Mouse (Mus musculus): ENCODE data around the gene Fcrla. TPM values are rescaled to one million over a fixed set of nuclear protein-coding genes. Genes with fewer than 3 reads are reported as not detected.
"Not testable (repeated sequence)": the region's sequence is repeated elsewhere in the genome, so short reads cannot be mapped to it uniquely, and the experiment has no call there.

The Fcrla gene
- total RNA-seq (2021): under 1 TPM in 1 of 2 experiments, not detected in 1; 0.56 TPM

DNA sequence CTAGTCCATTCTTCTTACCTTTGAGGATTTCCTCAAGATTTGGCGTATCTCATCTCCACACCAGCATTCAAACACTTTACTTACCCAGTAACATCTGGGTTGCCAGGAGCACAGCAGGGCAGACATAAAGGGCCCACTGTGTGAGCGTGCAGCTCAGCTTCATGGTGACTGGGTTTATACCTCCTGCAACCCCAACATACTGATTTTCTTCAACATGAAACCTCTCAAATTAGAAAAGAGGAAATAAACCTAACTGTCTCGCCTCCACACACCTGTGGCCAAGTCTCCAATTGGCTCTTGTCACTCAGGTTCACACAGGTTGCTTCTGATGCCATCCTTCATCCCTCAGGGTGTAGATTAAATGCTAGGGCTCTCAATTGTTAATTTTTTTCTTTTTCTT, at the start of gene Fcrla:
TSS of gene Fcrla (minus strand) at position 206 of the 400 bp plus-strand sequence.
- DNase-seq: no peak

DNA sequence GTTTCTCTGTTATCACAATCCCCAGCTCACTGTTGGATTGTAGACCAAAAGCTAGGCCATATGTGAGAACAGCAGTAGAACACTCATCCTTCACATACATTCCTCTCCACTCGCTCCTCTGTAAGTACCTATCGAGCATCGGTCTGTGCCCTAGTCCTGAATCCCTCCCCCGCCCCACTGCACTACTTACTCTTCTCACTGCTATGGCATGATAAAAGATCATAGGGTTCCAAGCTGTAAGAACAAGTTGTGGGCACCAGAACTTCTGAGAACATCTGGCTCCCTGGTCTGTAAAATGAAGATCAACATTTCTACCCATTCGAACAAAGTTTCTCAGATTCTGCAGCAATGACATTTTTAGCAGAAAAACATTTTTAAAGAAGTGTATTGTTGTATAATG, 49.1 kb upstream of the Fcrla start, which contains the start of gene Fcgr2b:
TSS of gene Fcgr2b (minus strand) at position 101 of the 400 bp plus-strand sequence.
- intact Hi-C loops (cut with DNase I): no loop called here

More for the DNA sequence above, at the start of gene Fcrla:
- intact Hi-C loops (cut with DNase I): no loop called here

DNA sequence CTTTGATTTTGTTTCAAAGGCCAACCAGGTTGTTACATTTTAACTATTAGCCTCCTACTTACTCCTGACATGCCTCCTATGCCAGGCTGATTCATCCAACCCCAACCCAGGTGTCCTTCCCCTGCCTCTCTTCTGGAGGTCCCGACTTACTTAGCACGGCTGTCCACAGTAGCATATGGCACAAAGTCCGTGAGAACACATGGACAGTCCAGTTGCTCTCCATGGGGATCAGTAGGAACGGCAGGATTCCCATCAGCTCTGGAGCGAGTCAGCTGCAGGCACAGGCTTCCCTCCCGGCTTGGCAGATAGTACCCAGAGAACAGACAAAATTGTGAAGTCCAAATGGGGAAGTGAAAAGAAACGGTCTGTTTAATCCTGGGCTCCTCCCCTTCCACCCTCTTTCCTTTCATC, 48.4 kb upstream of the Fcrla start:
- intact Hi-C loops (cut with DNase I): no loop called here
- DNase-seq: no peak

More for the DNA sequence above, 49.1 kb upstream of the Fcrla start, which contains the start of gene Fcgr2b:
- DNase-seq: no peak

DNA sequence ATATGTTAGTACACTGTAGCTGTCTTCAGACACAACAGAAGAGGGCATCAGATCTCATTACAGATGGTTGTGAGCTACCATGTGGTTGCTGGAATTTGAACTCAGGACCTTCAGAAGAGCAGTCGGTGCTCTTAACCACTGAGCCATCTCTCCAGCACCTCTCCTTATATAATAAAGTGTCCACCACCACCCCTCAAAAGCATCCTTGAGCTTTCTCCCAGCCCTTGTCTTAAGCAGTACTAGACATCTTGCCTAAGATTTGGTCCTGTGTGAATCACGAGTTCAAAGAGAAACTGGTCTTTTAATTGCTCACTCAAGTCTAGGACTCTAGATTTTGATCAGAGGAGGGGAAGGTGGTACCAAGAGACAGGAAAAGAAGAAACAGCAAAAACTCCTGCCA, 48.0 kb upstream of the Fcrla start:
- intact Hi-C loops (cut with DNase I); DNase-seq: not testable (repeated sequence)

DNA sequence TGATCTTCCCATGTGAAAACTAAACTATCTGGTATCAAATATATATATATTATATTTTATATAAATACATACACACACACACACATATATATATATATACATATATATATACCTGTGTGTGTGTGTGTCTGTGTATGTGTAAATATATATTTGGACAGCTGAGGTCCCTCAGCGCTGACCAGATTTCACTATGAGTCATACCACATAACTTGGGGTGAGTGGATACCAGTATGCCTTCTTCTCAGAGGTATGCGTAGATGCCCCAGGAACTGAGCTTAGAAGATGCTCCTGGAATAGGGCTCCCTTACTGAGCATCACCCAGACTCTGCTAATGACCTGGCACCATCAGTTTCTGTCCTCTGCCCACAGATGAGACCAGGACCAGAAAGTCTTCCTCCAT, 47.4 kb upstream of the Fcrla start:
- intact Hi-C loops (cut with DNase I): no loop called here

DNA sequence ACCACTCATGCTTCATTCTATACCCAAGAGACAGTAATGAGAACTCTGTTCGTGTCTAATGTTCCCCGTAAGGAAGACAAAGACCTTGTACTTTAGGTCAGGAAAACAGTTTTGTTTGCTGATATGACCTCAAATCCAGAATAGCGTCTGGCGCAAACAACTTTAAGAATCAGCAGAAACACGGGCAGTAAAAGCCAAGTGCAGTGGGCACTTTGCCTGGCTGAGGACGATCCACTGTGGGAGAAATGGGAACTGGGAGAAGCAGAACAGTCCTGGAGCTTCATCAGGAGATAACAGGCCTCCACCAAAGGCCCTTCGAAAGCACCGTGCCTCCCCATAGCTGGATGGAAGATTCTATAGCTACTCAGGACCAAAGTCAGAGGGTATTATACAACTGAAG, 46.8 kb upstream of the Fcrla start:
- no peak for DNase-seq
- intact Hi-C loops (cut with DNase I): no loop called here

More for the DNA sequence above, 47.4 kb upstream of the Fcrla start:
- DNase-seq: no peak

DNA sequence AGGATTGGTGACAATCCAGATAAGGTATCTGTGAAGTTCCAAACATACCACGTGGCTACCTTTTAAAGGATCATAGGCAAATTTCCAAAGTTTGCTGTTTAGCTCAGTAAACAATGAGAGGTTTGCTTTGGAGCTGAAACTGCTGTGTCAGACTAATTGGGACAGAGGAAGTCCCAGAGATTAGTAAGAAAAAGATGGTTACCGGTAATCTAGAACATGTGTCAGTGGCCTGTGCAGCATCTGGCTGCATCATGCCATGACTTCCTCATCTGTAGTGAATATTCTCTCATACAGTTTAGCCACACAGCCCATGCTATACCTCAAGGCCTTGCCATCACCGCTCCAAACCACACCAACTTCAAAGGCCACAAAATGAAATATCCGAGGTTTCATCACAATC, 45.6 kb upstream of the Fcrla start:
- intact Hi-C loops (cut with DNase I): no loop called here
- no peak for DNase-seq

DNA sequence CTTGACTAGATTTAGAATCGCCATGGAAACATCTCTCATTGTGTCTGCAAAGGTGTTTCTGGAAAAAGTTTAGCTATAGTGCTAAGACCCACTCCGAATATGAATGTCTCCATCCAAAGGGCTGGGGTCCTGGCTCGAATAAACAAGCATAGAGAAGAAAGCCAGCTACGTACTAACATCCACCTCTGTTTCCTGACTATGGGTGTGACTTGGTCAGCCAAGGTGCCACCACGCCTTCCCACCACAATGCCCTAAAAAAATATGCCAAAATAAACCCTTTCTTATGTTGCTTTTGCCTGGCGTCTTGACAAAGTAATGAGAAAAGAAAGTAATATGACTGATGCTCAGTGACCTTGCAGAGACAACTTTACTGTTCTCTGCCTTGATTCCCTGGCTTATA, 45.1 kb upstream of the Fcrla start:
- no peak for DNase-seq
- intact Hi-C loops (cut with DNase I): no loop called here

DNA sequence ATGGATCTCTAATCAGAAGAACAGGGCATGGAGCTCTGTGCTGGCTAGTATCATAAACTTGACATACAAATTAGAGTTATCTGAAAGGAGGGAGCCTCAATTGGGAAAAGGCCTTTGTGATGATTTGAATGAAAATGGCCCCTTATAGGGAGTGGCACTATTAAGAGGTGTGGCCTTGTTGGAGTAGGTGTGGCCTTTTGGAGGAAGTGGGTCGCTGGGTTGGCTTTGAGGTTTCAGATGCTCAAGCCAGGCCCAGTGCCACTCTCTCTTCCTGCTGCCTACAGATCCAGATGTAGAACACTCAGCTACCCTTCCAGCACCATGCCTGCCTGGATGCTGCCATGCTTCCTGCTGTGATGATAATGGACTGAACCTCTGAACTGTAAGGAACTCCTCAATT, 41.2 kb upstream of the Fcrla start:
- DNase-seq: no peak
- intact Hi-C loops (cut with DNase I): no loop called here

DNA sequence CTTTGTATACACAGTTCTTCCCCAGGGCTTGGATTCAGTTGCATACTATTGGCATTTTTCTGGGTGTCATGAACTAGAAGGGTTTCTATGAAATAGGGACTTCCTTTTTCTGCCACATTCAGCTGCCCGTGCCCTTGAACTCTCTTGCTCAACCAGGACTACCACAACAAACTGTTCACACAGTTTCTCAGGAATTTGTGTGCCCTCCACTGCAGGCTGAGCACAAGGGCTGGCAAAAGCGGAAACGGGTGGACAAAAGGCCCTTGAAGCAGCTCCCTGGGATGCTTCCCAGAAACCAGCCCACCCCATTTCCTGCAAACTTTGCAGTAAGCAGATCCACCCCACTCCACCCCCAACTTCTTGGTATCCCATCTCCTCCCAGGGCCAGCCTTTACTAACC, 40.2 kb upstream of the Fcrla start:
- DNase-seq: no peak
- intact Hi-C loops (cut with DNase I): no loop called here

DNA sequence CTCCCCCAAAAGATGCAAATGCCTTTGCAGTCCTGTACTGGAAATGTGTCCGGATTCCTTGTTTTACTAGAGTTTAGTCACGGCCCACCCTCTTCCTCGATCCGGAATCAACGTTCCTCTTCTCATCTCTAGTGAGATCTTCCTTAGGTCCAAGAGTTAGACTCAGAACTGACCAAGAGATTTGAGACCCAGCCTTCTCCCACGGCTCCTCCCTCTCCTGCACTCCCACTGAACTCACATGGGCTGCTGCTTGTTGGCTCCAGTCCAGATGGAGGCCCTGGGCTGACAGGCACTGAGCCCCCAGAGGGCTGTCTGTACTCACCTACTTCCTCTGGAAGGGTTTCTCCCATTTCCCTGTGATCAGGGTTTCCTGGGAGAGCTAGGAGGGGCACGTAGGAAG, 35.7 kb upstream of the Fcrla start:
- DNase-seq: no peak
- intact Hi-C loops (cut with DNase I): no loop called here

DNA sequence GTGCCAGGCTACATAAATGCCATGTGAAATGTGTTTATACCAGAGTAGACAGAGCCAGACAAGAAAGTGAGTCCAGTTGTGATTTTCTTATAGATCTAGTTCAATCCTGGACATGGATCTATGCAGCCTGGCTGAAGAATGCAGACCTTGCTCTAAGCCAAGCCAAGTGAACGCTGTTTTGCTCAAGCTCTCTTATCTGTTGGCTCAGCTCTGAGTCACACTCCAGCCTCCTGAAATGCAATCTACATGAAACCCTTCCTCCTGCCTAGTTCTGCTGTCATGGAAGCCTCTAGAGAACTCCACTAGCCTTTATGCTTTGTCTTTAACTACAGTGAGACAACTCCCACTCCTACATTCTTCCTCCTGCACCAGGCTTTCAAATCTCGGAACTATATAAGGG, 34.9 kb upstream of the Fcrla start:
- intact Hi-C loops (cut with DNase I): no loop called here
- DNase-seq: no peak

DNA sequence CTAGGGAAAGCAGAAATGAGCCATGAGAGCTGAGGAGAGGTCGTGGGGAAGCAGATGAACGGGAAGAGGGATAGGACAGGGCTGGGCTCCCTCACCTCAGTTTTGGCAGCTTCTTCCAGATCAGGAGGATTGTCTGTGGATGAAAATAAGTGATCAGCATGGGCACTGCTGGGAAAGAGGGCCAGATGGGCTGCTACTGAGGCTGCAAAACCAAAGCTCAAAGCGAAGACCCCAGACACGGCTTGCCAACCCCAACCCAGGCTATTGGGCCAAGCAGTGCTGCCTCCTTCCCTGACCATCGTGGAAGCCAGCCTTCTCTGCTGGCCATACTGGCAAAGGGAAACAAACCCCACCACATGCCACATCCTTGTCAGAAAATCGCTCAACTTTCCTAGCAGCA, 33.7 kb upstream of the Fcrla start:
- DNase-seq: no peak
- intact Hi-C loops (cut with DNase I): no loop called here

DNA sequence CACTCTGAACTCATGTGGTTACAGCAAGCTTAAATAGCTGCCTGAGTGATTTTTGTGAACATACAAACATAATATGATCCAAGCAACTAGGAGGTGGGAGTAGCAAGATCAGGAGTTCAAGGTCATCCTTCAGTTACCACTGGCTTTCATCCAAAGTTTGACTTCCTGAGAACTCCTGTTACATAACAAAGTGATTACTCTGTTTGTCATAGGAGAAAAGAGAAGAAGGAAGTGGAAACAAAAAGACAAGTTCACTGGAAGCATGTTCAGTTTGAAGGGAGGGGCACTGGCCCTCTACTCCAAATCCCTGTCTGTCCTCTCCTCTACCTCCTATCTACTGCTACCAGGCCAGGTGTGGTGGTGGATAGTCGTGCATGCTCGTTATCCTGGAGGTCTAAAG, 32.4 kb upstream of the Fcrla start:
- intact Hi-C loops (cut with DNase I): no loop called here
- DNase-seq: no peak

DNA sequence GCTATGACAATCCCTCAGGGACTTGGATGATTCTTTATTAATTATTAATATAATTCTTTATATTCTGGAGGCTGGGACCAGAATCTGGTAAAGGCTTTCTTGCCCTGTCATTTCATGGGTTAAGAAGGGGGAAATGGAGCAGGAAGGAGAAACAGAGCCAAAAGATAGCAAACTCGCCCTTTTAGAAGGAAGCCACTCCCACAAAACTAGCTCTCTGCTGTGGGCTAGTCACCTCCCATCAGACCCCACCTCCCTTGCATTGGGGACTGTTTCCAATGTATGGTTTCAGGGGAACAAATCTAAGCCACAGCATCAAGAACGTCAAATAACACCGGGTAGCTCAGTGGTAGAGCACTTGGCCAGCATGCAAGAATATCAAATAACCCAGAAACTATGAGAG, 30.8 kb upstream of the Fcrla start:
- DNase-seq: no peak
- intact Hi-C loops (cut with DNase I): no loop called here

DNA sequence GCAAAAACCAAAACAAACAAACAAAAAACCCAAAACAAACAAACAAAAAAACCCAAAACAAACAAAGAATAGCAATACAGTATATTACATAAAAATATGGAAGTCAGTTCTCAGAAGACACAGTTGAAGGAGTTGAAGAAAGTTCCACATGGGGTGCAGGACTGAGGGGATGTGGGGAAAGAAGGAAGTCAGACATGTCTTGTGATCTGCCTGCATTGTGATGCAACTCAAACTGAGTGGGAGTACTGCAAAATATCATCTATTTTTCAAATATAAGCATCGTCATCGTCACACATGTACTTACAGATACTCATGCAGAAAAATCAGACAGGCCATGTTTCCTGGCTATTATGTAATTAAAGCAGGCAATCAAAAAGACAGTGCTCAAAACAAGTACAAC, 25.8 kb upstream of the Fcrla start:
- no peak for DNase-seq
- intact Hi-C loops (cut with DNase I): no loop called here

DNA sequence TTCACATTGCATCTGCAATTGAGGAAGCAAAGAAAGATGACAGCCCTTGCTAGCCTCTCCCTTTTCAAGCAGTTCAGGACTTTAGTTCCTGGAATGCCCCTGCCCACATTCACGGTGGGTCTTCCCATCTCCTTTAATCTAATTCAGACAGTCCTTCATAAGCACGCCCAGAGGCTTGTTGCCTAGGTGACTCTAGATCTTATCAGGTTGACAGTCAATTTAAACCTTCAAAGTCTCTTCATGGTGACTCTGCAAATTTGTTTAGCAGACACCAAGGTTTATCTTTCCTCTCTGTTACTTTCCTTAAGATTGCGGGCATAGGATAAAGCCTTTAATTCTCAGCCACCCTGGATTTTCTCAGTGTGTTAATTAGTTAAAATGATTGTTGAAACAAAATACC, 23.4 kb upstream of the Fcrla start:
- intact Hi-C loops (cut with DNase I): loop anchor here (1.0 kb wide), 1 partner anchor 10 kb away; no protein-coding TSS in a partner anchor
- no peak for DNase-seq

DNA sequence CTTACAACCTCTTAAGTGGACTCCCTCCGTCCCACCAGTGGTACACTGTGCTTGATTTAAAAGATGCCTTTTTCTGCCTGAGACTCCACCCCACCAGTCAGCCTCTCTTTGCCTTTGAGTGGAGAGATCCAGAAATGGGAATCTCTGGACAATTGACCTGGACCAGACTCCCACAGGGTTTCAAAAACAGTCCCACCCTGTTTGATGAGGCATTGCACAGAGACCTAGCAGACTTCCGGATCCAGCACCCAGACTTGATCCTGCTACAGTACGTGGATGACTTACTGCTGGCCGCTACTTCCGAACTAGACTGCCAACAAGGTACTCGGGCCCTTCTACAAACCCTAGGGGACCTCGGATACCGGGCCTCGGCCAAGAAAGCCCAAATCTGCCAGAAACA, 17.5 kb upstream of the Fcrla start:
- DNase-seq; intact Hi-C loops (cut with DNase I): not testable (repeated sequence)

DNA sequence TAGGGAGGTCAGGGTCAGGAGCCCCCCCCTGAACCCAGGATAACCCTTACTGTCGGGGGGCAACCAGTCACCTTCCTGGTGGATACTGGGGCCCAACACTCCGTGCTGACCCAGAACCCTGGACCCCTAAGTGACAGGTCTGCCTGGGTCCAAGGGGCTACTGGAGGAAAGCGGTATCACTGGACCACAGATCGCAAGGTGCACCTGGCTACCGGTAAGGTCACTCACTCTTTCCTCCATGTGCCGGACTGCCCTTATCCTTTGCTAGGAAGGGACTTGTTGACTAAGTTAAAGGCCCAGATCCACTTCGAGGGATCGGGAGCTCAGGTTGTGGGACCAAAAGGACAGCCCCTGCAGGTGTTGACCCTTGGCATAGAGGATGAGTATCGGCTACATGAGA, 16.8 kb upstream of the Fcrla start:
- DNase-seq; intact Hi-C loops (cut with DNase I): not testable (repeated sequence)

DNA sequence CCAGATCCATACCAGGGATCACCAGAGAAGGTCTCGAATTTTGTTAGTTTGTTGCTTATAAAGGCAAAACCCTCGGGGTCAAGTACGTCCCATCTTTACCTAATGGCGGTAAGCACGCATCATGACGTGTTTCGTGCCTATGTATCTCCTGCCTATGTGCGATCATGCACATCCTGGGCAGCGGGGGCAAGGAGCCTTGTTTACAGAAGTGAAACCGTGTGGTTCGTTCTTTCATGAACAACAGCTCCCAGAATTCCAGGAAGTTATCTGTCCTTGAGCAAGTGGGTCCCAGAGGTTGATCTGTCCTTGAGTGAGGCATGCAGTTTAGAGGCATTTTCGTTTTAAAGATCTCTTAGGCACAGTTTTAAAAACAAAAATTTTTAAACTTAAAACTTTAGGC, 11.9 kb upstream of the Fcrla start:
- DNase-seq: no peak
- intact Hi-C loops (cut with DNase I): no loop called here

DNA sequence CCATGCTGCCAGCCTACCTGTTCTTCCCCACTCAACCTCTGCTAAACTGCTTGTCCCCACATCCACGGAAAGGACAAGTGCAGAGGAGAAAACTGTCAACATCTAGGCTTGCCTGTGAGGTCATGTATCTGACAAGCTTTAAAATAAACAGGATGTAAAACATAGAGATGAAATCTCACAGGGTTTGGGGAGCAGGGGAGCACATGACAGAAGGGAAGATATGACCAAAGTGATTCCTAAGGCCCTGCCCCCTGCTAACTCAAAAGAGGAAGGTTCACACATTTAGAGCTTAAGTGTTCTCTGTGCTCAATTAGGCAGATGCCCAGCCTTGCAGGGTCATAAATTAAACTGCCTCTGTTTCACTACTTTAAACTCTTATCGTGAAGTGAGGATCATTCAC, 7.0 kb upstream of the Fcrla start:
- intact Hi-C loops (cut with DNase I): no loop called here

DNA sequence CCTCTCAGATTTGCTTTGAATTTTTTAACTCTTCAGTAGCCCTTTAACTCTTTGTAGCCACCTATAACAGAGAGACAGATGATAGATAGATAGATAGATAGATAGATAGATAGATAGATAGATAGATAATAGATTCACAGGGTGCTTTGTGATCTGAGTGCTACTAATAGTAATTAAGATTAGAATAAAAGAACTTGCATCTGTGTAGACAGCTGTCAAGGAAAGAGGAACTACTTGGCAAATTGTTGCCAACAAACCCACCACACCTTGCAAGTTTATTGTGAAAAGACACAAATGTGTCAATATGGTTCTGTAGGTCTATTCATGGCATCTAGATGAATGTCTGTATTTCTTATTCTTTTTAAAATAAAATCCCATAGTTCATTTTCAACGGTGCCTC, 6.6 kb upstream of the Fcrla start:
- intact Hi-C loops (cut with DNase I): no loop called here
- DNase-seq: no peak

More for the DNA sequence above, 7.0 kb upstream of the Fcrla start:
- DNase-seq: no peak

DNA sequence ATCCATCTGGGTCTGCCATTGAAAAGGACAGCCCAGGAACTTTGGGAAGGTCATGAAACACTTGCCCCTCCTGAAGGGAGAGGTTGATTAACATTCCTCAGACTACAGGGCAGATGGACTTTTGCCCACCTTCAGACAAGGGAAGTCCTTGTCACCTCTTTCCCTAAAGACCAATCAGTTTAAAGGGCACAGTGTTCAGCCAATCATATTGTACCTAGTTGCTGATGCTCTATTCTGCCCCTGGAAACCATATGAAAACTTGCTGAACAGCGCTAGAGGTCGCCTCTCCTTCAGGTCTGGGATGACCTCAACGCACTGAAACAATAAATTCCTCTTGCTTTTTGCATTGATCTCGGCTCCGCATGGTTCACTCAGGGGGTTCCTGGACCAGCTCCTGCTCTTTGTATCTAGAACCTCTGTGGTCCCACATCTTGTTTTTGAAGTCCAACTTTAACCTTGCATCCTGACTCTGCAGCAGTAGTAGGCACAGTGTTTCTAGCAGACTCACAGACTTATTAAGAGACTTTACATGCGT, 6.1 kb upstream of the Fcrla start:
- no peak for DNase-seq

More for the DNA sequence above, 6.1 kb upstream of the Fcrla start:
- intact Hi-C loops (cut with DNase I): no loop called here
